9 mouse cellular contexts compared by ENCODE assay signal in genomic region chr2:94245305-94245959, GRCm38 (mm10).
DNase-seq lines count a peak whose midpoint lies in the region; ATAC-seq and TF ChIP-seq lines count a peak whose summit lies in the region.
"Had no signal": no experiment of that assay in that cellular context is flagged by ENCODE, and none has a peak within 500 bp of the region (broad histone marks: within the 10 kb centered on the region; RNA-seq: fewer than 3 reads in every experiment).

No protein-coding gene starts in this region.

- no peaks in the 10 kb centered on the region for H3K36me3 ChIP-seq in forebrain, postnatal 0 days (ENCODE audit: insufficient read depth)
- no peaks in the 10 kb centered on the region for H3K36me3 ChIP-seq in liver, embryonic 14.5 days (replicated peaks; ENCODE audit: control insufficient read depth, insufficient read depth, low read depth)
- H3K36me3 ChIP-seq in neural tube, embryonic 14.5 days (ENCODE audit: control insufficient read depth, insufficient read depth, low read length) = no peaks in the 10 kb centered on the region
- H3K36me3 ChIP-seq: limb, embryonic 15.5 days had no signal

- peaks cover 14% of the 10 kb centered on the region for H3K4me1 ChIP-seq in forebrain, postnatal 0 days (ENCODE audit: insufficient read depth)
- no peaks in the 10 kb centered on the region for H3K4me1 ChIP-seq in liver, embryonic 14.5 days (replicated peaks; ENCODE audit: control insufficient read depth in 2 of 2, insufficient read depth in 2 of 2, low read length in 1 of 2)
- H3K4me1 ChIP-seq in neural tube, embryonic 14.5 days (ENCODE audit: control insufficient read depth, insufficient read depth, low read length) = peaks cover 24% of the 10 kb centered on the region

- peak; percentile 79 for TF ChIP-seq CTCF in forebrain, postnatal 0 days (IDR thresholded peaks at IDR 0.05; ENCODE audit: low read depth)
- TF ChIP-seq CTCF in liver, embryonic 14.5 days (IDR thresholded peaks at IDR 0.05; ENCODE audit: low read depth) = peak; percentile 79

- H3K4me3 ChIP-seq in forebrain, postnatal 0 days (ENCODE audit: low read depth, low read length) = peak overlapping the region; percentile 59
- no peak overlapping the region for H3K4me3 ChIP-seq in liver, embryonic 14.5 days (ENCODE audit: insufficient read depth in 1 of 2, low read depth in 2 of 2, low read length in 2 of 2)
- peak overlapping the region; percentile 42 for H3K4me3 ChIP-seq in neural tube, embryonic 14.5 days (ENCODE audit: low read depth, low read length)
- H3K4me3 ChIP-seq: limb, embryonic 15.5 days had no signal

- peak; percentile 91 for DNase-seq in ES-CJ7 (ENCODE audit: low read depth, low spot score)
- peak; percentile 84 for DNase-seq in cerebellum, adult 11 months
- peak; percentile 87 for DNase-seq in forebrain, postnatal 0 days
- peak; percentile 8 for DNase-seq in heart, postnatal 25 days (ENCODE audit: low spot score)
- peak; percentile 86 to 89 for DNase-seq in kidney, postnatal 4 days
- DNase-seq in liver, embryonic 14.5 days (ENCODE audit: low read depth in 3 of 3, low spot score in 3 of 3) = peak; percentile 31 to 43 (median 42)
- DNase-seq in thymus, adult 18-20 months = peak; percentile 14 to 22

- intact Hi-C loops in heart, postnatal 25 days (cut with DNase I) = loop anchor here (1.0 to 5.0 kb wide), 2 partner anchors 190 to 208 kb away; no protein-coding TSS in a partner anchor

- TF ChIP-seq EP300 in liver, embryonic 14.5 days (IDR thresholded peaks at IDR 0.05; ENCODE audit: low read depth) = no peak

- peak overlapping the region; percentile 90 for H3K27ac ChIP-seq in forebrain, postnatal 0 days (ENCODE audit: low read depth, low read length)
- H3K27ac ChIP-seq in liver, embryonic 14.5 days = no peak overlapping the region
- H3K27ac ChIP-seq in neural tube, embryonic 14.5 days (ENCODE audit: low read depth, low read length) = peak overlapping the region; percentile 45
- H3K27ac ChIP-seq: limb, embryonic 15.5 days had no signal

- WGBS in forebrain, postnatal 0 days = under 1% methylated on average over 16 of the region's 16 CpGs
- WGBS in liver, embryonic 14.5 days (ENCODE audit: insufficient replicate concordance) = 3% methylated on average over 16 of the region's 16 CpGs
- WGBS in neural tube, embryonic 14.5 days = 1% methylated on average over 16 of the region's 16 CpGs

- H3K9ac ChIP-seq in forebrain, postnatal 0 days = peak overlapping the region; percentile 69
- no peak overlapping the region for H3K9ac ChIP-seq in liver, embryonic 14.5 days (replicated peaks)
- peak overlapping the region; percentile 64; the same call in 1 of the 2 replicates for H3K9ac ChIP-seq in neural tube, embryonic 14.5 days (replicated peaks; ENCODE audit: low read depth, low read length)
- H3K9ac ChIP-seq: limb, embryonic 15.5 days had no signal

- H3K9me3 ChIP-seq in forebrain, postnatal 0 days (ENCODE audit: low read length) = no peaks in the 10 kb centered on the region
- no peaks in the 10 kb centered on the region for H3K9me3 ChIP-seq in liver, embryonic 14.5 days (ENCODE audit: control insufficient read depth, low read length)
- no peaks in the 10 kb centered on the region for H3K9me3 ChIP-seq in neural tube, embryonic 14.5 days (ENCODE audit: control insufficient read depth, low read length)
- H3K9me3 ChIP-seq: limb, embryonic 15.5 days had no signal

- H3K4me2 ChIP-seq in forebrain, postnatal 0 days (ENCODE audit: low read depth) = peak overlapping the region; percentile 84
- H3K4me2 ChIP-seq in liver, embryonic 14.5 days (ENCODE audit: low read depth) = no peak overlapping the region
- peak overlapping the region; percentile 55 for H3K4me2 ChIP-seq in neural tube, embryonic 14.5 days (ENCODE audit: low read depth, low read length)
- H3K4me2 ChIP-seq: limb, embryonic 15.5 days had no signal

- peaks cover 31% of the 10 kb centered on the region for H3K27me3 ChIP-seq in forebrain, postnatal 0 days (ENCODE audit: insufficient read depth, low read length)
- H3K27me3 ChIP-seq in liver, embryonic 14.5 days (ENCODE audit: control insufficient read depth, insufficient read depth, low read length) = peaks cover 74% of the 10 kb centered on the region
- peaks cover 30% of the 10 kb centered on the region for H3K27me3 ChIP-seq in neural tube, embryonic 14.5 days (ENCODE audit: control insufficient read depth, insufficient read depth, low read length)

- peak; percentile 33 for ATAC-seq in forebrain, postnatal 0 days
- no peak for ATAC-seq in liver, embryonic 14.5 days (ENCODE audit: insufficient read depth)
- peak; percentile 54 for ATAC-seq in neural tube, embryonic 14.5 days (ENCODE audit: low read depth)

Comparison
In these comparisons a context has a peak if more than half of its experiments do, and no peak if none do; other contexts are left out.
1. DNase-seq: peak in every context shown above with its lines; median percentile 91 in ES-CJ7; 88 in kidney, postnatal 4 days; 87 in forebrain, postnatal 0 days; 84 in cerebellum, adult 11 months; 42 in liver, embryonic 14.5 days; 18 in thymus, adult 18-20 months; 8 in heart, postnatal 25 days.
2. H3K4me3 ChIP-seq: peak in forebrain, postnatal 0 days (single experiment) and neural tube, embryonic 14.5 days (single experiment); none in liver, embryonic 14.5 days (0 of 2).